Mouse (Mus musculus) retina, adult 2 months (tissue): ENCODE data around the gene Serinc5.

Experiments used
- DNase-seq: peaks from one replicate; pipeline ENCODE4 v3.0.0-alpha.2; 2012; ENCODE audit warnings: low read depth, low spot score

The Serinc5 gene

DNA sequence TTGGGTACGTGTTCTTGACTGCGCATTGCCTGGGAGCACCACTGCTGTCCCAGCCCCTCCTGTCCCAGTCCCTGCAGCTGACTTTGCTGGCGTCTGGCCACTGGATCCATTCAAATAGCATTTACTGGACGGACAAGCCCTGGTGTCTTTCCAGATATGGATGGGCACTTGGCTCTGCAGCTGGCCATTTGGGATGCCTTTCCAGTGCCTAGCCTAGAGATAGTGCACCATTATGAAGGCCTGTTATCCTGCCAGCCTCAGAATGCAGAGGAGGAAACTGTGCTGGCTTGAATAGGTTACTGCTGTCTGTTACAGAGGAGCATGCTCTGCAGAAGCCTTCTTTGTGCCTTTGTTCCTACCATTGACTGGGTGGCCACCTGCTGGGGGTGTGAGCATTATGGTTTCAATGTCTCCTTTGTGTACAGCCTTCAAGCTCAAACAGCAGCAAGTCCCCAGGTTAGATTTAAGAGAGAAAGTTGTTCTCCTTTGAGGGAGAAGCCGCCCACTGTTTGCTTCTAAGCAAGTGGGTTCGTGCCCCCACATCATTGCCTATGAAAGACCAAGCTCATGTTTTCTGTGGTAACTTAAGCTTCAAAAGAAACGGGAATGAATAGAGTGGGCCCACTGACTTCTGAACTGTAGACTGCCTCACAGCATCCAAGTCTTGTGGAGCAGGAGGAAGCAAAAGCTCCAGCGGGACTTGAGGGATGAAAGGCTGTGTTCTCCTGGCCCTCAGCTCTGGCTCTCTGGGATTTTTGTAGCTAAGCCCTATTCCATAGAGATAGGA is 92.5 kb downstream of the Serinc5 start:
- DNase-seq = no peak

DNA sequence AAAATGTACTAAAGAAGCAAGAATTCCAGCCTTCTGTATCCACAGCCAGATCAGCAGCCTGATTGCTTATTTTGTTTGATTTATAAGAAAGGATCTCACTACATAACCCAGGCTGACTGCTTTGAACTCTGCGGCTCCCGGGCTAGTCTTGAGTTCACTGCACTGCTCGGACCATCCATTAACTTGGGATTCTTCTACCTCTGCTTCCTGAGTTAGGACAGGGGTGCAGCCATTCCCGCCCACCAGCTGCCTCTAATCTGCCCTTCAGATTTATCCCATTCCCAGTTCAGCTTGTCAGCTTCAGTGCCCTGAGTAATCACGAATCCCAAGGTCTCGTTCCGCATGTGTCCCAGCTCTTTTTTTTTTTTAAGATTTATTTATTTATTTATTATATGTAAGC is 93.3 kb downstream of the Serinc5 start:
- no peak for DNase-seq

DNA sequence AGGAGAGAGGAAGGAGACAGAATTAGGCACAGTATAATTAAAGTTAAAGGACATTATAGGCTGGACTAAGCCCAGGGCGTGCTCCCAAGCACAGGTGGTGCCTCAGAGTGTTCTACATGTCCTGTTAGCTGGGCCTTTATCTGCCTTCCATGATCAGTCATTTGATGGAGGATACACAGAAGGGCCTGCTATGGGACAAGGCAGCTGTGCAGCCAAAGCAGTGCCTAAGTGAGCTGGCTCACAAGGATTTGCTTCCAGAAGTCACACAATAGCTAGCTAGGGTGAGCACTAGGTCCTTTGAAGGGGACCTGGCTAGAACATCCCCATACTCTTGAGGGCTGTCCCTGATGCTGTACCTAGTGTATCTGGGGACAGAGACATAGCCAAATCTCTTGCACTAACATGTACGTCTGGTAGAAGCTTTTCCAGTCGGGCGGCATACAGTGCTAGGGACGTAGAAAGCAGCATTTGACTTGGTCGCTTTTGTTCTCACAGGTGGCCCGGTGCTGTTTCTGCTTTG is 94.2 kb downstream of the Serinc5 start:
- DNase-seq = no peak

DNA sequence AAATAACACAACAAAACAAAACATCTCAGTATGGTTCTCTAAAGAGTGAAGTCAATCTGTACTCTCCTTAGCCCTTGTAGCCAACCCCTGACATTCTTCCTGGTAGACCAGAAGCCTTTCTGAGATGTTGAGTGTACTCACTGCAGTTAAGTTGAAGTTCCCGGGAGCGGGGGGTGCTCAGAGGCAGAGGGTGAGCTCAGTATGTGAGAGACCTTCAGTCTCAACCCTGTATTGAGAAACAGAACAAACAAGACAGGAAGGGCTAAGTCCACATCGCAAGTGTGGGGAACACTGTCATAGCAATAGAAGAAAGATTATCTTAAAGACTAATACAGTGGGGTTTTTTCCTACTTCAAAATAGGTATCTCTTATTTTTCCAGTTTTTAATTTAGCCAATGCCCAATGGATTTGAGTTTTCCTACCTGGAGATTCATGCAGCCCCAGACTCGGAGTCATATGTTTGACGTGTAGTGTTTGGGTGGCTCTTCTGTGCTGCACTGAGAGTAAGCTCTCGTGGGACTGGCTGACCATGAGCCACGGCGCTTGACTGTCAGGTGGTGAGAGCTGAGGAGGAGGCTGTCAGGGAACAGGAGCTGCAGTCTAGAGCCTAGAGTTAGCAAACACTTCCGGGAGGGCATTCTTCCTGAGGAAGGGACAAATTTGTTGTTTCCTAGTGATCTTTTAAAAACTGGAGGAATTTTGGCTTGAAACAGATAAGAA is 95.6 kb downstream of the Serinc5 start:
- no peak for DNase-seq

DNA sequence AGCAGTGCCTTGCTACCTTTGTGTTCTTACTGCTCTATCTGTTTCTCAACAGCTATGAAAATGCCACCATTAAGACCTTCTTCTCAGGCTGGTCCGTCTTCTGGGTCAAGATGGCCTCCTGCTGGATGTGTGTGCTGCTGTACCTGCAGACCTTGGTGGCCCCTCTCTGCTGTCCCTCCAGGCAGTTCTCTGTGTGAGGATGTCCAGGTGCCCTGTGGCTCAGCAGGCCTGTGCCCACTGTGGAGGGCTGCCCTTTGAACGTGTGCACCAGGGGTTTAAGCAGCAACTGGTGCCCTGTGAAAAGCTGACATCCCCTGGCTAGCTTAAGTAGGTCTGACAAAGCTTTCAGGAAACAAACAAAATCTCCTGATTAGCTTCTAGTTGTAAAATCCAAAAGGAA is 97.0 kb downstream of the Serinc5 start:
- no peak for DNase-seq

DNA sequence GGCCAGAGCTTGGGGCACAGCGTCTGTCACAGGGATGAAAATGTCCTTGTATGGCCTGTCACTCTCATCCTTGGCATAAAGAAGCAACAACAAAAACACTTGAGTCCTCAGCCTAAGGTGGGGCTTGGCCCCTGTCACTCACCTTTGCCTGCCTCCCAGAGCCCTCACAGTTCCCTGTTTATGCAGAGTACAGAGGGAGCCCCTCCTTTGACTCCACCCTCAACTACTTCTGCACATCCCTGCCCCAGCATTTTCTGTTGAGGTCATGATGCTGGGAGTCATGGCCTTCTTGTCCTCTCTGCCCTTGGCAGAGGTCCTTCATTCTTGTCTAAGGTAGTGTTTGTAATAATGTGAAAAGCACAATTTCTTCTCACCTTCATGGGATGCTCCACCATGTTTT is 97.6 kb downstream of the Serinc5 start:
- DNase-seq = no peak

DNA sequence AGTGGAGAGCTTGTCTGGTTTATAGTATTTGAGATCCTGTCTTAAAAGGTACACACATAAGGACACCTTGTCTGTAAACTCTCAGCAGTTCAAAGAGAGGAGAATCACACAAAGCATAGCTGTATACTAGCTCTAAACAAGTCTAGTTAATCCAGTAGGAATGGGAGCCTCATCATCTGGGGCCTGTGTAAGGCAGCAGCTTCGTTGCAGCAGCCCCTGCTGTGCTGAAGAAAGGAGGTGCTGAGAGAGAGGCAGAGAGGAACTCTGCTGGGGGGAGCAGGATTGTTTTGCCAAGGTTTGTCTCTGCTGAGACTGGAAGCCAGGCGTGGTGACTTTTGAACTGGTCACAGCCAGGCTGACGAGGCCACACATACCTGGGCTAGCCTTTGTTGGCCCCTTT is 98.6 kb downstream of the Serinc5 start:
- DNase-seq = no peak

DNA sequence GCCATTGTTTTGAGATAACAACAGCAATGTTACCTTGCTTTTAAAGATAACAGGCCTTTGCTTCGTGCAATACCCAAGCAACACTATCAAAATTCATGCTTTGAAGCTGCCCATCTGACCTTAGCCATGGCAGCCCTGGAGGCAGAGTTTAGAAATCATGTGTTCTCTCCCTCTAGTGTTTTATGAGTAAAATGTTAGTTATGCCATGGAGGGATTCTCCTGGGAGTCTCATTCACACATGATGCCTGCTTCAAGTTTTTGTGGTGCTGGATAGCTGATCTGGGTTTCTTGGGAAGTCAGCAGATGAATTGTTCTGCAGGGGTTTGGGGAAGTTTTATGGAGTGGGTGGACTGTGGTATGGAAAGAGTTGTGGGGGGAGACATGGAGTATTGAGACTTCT is 99.5 kb downstream of the Serinc5 start:
- DNase-seq = no peak

DNA sequence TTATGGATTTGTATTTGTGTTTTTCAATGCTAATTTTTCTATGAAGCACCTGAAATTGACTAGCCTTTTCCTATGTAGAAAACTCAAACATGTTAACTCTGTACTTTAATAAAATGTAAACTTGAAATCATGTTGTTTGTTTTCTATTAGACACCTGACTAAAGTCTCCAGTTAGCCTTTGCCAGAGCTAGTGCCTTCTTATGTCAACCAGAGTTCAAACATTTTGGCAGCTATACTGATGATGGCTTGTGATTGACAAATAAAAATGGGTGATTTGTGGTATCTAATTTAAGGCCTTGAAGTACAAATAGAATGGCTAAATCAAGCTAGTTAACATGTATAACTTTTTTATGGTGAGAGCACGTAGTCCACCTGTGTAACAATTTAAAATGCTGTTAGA is 100.9 kb downstream of the Serinc5 start:
- no peak for DNase-seq

DNA sequence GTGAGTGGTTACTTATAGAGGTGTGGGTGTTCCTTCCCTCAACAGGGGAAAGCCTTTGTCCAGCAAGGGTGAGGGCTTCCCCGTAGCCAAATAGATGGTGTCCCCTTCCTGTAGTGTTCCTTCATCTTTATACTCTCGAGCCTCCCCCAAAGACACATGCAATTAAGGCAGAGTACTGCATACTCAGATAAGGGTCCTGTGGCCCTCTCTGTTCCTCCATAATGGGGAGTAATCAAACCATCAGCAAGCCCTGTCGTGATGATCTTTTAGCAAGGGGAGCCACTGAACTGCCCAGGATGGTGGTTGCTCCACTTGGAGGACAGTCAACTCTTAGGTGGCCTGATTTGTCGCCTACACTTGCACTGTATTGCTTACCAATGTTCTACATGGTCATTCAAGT is 101.7 kb downstream of the Serinc5 start:
- DNase-seq = no peak

DNA sequence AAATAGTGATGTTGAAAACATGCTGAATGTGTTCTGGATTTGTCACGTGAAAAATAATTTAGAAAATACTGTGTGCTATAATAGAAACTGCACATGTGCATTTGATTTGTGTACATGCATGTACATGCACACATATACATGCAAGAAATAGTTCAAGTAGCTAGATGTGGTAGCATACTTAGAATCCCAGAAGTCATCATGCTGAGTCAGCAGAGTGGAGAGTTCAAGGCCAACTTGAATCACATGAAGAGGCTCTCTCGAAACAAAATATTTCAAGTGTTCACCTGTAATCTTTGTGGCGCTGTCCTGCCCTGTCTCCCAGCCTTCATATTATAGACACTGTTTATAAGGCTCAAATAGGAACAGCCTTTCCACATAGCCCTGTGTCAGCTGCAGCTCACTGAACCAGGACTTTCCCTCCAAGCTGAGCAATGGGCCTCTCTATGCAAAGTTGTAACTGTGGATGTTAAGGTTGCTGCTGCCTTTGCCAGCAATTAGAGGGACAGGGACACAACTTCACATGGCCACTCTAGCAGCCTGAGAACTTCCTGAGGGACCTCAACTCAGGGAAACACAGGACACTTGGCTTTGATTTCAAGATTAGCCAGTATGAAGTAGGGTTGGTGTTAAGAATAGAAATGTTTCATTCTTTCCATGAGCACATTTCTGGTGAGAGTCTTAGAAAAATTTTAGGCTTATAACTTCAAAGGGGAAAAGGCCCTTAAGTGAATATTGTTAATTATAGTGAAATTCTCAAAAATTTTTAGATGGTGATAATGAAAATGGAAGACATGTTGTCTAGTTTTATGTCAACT is 107.2 kb downstream of the Serinc5 start:
- DNase-seq = no peak

DNA sequence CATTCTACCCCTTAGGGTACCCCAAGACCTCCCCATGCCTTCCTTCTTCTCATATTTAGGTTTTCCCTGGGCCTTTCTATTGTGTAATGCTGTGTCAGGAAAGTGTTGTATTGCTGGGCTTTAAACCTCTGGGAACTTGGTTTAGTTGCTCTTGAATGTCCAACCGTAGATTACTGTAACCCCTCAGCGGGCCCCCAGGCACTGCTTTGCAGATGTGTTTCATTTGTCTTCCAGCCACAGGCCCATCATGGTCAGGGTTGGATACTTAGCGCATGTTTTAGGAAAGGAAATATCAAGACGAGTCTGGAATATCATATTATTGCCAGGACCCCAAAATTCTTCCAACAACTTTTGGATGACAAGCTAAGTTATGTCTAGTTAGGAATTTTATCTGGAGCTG is 110.1 kb downstream of the Serinc5 start:
- DNase-seq = no peak

DNA sequence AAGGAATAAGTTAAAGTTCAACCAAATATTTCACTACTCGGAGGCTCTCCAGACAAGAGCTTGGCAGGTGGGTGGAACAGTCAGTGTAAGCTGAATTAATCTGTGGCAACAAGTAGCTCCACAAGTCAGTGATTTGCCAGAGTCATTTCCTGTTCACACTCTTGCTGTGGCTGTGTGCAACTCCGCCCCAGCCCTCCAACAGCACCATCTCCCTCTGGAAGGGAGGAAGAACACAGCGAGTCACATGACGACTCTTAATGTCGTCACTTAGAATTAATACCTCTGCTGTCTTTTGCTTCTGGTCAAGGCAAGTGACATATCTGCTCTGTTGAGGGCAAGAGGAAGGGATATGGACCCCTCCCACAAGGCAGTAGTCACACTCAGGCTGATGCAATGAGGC is 111.5 kb downstream of the Serinc5 start:
- DNase-seq = no peak

DNA sequence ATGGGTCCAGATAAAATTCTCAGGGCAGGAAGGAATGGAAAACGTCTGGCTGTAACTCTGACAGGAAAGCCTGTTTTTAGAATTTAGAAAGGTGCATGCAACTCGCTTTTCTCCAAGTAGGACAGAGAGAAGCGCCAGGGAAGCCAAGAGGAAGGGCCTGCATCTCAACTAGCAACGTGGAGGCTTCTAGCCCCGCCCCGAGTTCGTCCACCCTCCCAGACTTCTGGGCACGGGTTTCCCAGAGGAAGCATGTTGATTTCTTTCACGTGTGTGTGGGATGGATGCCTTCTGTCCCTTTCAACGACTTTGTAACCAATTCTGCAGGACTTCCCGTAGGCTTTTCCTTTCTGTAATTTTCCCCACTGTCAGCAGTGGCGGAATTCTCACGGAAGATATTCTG is 118.9 kb downstream of the Serinc5 start:
- DNase-seq = no peak

DNA sequence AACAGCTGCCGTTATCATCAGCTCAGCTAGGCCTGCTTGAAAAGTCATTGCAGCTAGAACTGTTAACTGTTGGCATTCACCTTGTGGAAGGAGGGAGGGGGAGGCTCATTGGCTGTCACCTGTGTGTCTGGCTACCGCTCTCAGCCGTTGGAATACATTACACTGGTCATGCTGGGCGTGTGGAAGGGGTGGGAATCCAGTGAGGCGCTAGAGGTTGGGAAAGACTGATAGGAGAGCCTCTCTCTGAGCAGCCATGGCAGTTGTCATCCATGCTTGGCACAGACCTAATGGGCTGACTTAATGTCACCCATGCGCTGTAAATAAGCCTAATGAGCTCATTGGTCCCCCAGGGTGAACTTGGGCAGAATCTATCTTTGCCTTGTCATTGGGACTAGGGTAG is 120.9 kb downstream of the Serinc5 start:
- DNase-seq = no peak

DNA sequence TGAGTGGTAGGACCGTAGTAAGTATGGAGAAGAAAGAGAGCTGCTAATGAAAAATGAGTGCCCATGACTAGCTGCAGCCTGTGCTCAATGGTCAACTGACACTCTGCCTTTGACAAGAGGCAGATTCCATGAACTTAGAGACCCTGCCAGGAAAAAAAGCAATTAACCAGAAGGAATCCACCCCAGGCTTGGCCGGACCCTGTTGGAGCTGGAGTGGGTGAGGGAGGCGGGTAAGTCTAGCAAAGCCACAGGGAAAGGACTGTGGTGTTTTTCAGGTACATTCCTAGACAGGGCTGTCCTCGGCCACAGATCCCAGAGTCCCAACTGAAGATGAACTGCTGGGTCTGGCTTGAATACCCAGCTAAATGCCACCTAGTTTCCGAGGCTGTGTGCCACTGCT is 121.9 kb downstream of the Serinc5 start:
- DNase-seq = no peak

DNA sequence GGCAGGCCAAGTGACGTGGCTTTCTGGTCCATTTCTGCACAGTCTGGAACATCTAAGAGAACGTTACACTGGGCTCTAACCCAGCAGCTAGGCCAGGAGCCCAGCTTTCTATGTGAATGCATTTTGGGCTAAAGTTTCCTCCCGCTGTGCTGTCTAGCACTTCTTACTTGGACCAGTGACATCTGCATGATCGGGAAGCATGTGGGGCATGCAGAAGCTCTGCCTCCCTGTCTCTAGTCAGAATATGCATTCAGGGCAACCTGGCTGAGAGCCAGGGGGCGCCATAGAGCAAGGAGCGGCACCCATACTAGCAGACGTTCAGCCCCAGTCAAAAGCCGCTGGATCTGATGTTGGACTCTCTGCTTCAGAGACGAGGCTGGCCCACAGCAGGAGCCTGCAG is 122.4 kb downstream of the Serinc5 start:
- no peak for DNase-seq

DNA sequence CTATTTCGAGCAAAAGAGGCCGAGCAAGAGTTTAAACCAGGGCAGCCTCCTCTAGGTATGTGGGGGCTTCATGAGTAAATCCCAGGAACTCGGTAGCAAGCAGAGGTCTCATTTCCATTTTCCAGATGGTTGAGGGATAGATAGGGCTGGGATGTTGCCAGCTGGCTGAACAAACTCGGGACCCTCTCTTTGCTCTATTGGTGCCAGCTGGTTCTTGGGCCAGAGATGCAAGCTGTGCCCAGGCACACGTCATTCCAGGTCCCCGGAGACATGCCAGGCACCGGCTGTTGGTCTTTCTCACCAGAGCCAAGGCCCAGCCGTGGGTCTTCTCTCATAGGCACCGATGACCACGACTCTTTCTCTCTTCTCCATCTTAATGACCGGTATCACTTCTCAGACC is 122.8 kb downstream of the Serinc5 start:
- DNase-seq = no peak

DNA sequence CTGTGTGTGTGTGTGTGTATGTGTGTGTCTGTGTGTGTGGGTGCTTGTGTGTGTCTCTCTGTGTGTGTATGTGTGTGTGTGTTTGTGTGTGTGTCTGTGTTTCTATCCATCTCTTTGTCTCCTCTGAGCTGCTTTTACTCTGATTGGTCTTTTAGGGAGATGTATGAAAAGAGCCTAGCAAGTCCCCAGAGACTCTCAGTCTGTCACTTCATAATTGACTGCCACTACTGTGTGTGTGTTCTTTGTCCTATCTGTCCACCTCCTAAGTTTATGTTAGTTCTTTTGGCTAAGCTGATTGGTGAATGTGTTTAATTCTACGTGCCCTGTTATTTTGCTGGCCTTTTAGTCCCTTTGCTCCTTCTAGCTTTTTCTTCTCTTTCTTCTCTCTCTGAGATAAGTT is 124.8 kb downstream of the Serinc5 start:
- no peak for DNase-seq

DNA sequence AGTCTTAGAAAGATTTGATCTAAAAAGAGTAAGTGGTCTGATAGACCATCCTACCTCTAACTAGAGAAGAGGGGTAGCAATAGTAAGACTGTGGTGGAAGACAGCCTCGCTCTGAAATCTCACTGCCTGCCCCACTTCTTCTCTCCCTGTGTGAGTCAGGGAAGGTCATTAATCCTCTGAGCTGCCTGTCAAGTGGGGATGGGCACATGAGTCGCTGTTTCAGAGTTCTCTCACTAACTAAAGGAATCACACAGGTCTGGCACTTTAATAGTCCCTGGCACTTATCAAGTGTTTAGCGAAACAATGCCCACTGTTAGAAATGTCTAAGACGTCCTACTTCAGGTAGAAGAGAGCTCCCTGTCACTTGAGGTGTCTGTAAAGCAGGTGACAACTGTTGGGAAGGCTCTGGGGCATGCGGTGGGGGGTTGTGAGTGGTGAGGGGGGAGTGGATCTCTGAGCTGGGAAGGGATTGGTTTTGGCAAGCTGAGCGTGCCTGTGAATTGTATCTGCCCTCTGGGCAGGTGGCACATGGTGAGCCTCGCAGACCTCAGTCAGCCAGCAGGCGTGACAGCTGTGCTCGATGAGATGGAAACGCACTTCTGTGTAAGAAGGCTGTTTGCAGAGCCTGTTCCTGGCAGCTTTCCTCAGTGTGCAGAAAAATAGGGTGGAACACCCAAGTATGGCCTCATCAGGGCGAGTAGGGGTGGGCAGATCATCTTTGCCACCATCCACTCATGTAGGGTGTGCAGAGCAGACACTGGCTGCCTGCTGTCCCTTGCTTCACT is 125.8 kb downstream of the Serinc5 start:
- peak; percentile 33 for DNase-seq

DNA sequence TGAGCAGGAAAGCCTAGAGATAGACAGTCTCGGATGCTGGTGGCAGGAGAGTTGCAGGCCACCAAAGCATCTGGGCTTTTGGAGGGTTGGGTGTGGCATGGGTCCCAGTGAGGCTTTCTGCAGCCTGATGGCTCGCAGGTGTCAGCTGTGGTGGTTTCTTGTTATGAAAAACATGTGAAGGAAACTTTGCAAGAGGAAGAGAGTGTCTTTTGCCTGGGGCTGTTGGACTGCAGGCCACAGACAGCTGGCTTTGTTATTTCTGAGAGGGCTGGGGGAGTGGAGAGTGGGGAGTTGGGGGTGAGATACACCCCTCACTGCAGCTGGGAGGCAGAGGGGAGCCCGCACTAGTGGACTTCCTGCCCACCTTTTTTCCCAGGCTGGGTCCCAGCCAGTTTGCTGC is 127.9 kb downstream of the Serinc5 start:
- no peak for DNase-seq

DNA sequence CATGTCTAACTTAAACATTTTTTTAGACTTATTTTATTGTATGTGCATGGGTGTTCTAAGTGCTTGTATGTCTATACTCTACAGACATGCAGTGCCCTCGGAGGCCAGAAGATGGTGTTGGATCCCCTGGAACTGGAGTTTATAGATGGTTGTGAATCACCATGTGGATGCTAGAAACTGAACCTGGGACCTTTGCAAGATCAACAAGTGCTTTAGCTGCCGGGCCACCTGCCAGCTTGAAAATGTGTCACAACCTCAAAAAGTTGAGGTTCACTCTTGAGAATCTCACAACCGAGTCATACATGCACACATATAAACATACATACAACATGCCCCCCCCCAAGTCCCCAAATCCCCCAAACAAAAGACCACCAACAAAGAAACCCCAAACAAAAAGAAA is 129.0 kb downstream of the Serinc5 start:
- no peak for DNase-seq
